Mouse (Mus musculus): ENCODE data around the gene Gm17631.
"Not testable (repeated sequence)": the region's sequence is repeated elsewhere in the genome, so short reads cannot be mapped to it uniquely, and the experiment has no call there.

The Gm17631 gene

GRCm38 (mm10) chr6:129862349-129862748 is at the start of gene Gm17631:
TSS of gene Gm17631 (plus strand) at chr6:129862649.
- DNase-seq = not testable (repeated sequence)

- no peak for DNase-seq
These were observed 44.7 kb upstream of the Gm17631 start for GRCm38 (mm10) chr6:129817731-129818130.

GRCm38 (mm10) chr6:129824004-129824403 is 38.4 kb upstream of the Gm17631 start:
- DNase-seq = no peak

GRCm38 (mm10) chr6:129825559-129825958 is 36.9 kb upstream of the Gm17631 start:
- DNase-seq = no peak

GRCm38 (mm10) chr6:129876549-129876948 is 14.1 kb downstream of the Gm17631 start, which contains the start of gene Klra17:
TSS of gene Klra17 (minus strand) at chr6:129876672.
- no peak for DNase-seq

GRCm38 (mm10) chr6:129882525-129882924 is 20.1 kb downstream of the Gm17631 start:
- no peak for DNase-seq
